Mouse (Mus musculus) bone marrow, adult 2 months (tissue): ENCODE data around the gene Cbarp. TPM values are rescaled to one million over a fixed set of nuclear protein-coding genes. Genes with fewer than 3 reads are reported as not detected.

Experiments
- H3K27ac ChIP-seq: fragments of 200-500 bp; 2 replicates; pipeline ENCODE4 v1.5.1; 2012; ENCODE audit warnings: low read depth, mild to moderate bottlenecking, control low read depth, inconsistent platforms, low read length; ENCODE audit not compliant: control insufficient read depth, poor library complexity, insufficient read depth
- H3K4me1 ChIP-seq: fragments of 200-500 bp; 2 replicates; pipeline ENCODE4 v1.6.1; 2011; ENCODE audit warnings: low read length; ENCODE audit not compliant: control insufficient read depth, insufficient read depth
- H3K4me3 ChIP-seq: fragments of 200-500 bp; replicated peaks from 2 replicates; pipeline ENCODE3; 2011; ENCODE audit warnings: mild to moderate bottlenecking, low read depth, low read length, control low read depth; ENCODE audit not compliant: control insufficient read depth
- CTCF ChIP-seq: fragments of 200-500 bp; IDR thresholded peaks from 2 replicates; pipeline ENCODE4 v1.5.1; 2011; ENCODE audit warnings: low read length, control low read depth; ENCODE audit not compliant: control insufficient read depth, insufficient read depth
- POLR2A ChIP-seq: fragments of 200-500 bp; IDR thresholded peaks from 2 replicates; pipeline ENCODE4 v1.6.1; 2011; ENCODE audit warnings: low read depth, mild to moderate bottlenecking, control low read depth, low read length, borderline replicate concordance; ENCODE audit not compliant: control insufficient read depth
- WGBS: fragments of 180-500 bp; shearing (Covaris S2); methylation state at CpG from one replicate; pipeline ENCODE4 v1.1.7; 2018; 5-methylcytosine and 5-hydroxymethylcytosine counted together
- polyA plus RNA-seq: library from polyadenylated mRNA; stranded (reverse); fragments of >200 nt; gene quantifications from 2 replicates; pipeline ENCODE4 v1.2.4, GENCODE M21; 2011; ENCODE audit warnings: low replicate concordance; ENCODE audit not compliant: missing spikeins, insufficient read depth, insufficient read length

Cbarp gene
- polyA plus RNA-seq, 1 experiment = 3.7 TPM

- WGBS = 6% methylated on average over 35 of the region's 35 CpGs
- peaks cover 2% of the 10 kb centered on the region; the same call in 1 of the 2 replicates for H3K4me1 ChIP-seq
- H3K4me3 ChIP-seq = peak within 1 kb of the TSS; percentile 81
- peak within 1 kb of the TSS; percentile 98 for H3K27ac ChIP-seq
- TF ChIP-seq POLR2A = peak; percentile 92
- no peak for TF ChIP-seq CTCF
Measured at GRCm38 (mm10) chr10:80172527-80173292, 32.1 kb upstream of the Cbarp start, which contains the start of gene 1600002K03Rik. 1600002K03Rik (plus strand) TSS chr10:80172944.

- peaks cover 2% of the 10 kb centered on the region; the same call in 1 of the 2 replicates for H3K4me1 ChIP-seq
- no peak overlapping the region for H3K4me3 ChIP-seq
- 94% methylated on average over 45 of the region's 45 CpGs for WGBS
- H3K27ac ChIP-seq = peak overlapping the region; percentile 37
- no peak; the same call in 1 of the 2 replicates for TF ChIP-seq POLR2A
- TF ChIP-seq CTCF = no peak
Measured at GRCm38 (mm10) chr10:80171760-80172526, 31.3 kb upstream of the Cbarp start.

GRCm38 (mm10) chr10:80171252-80171651 is 30.6 kb upstream of the Cbarp start:
- TF ChIP-seq POLR2A = no peak
- TF ChIP-seq CTCF = no peak
- Histone ChIP-seq H3K4me3 (no peak overlapping the region), H3K4me1 (peaks cover 2% of the 10 kb centered on the region; the same call in 1 of the 2 replicates), H3K27ac (no peak overlapping the region)
- 88% methylated on average over 15 of the region's 15 CpGs for WGBS

- no peak overlapping the region for H3K27ac ChIP-seq
- H3K4me1 ChIP-seq = peaks cover 2% of the 10 kb centered on the region; the same call in 1 of the 2 replicates
- H3K4me3 ChIP-seq = no peak overlapping the region
- TF ChIP-seq POLR2A (no peak), CTCF (no peak)
- WGBS = 96% methylated on average over 19 of the region's 19 CpGs
Measured at GRCm38 (mm10) chr10:80170601-80171021, 30.0 kb upstream of the Cbarp start.

- no peak overlapping the region for H3K4me3 ChIP-seq
- TF ChIP-seq POLR2A (no peak), CTCF (no peak)
- peaks cover 4% of the 10 kb centered on the region; the same call in 1 of the 2 replicates for H3K4me1 ChIP-seq
- H3K27ac ChIP-seq = no peak overlapping the region
- 94% methylated on average over 16 of the region's 16 CpGs for WGBS
Measured at GRCm38 (mm10) chr10:80170052-80170451, 29.4 kb upstream of the Cbarp start.

- no peak overlapping the region for H3K4me3 ChIP-seq
- WGBS = 93% methylated on average over 7 of the region's 7 CpGs
- H3K4me1 ChIP-seq = peaks cover 4% of the 10 kb centered on the region; the same call in 1 of the 2 replicates
- no peak overlapping the region for H3K27ac ChIP-seq
- TF ChIP-seq POLR2A (no peak), CTCF (no peak)
Measured at GRCm38 (mm10) chr10:80169651-80170050, 29.0 kb upstream of the Cbarp start.

- no peak for TF ChIP-seq POLR2A
- no peak for TF ChIP-seq CTCF
- H3K4me1 ChIP-seq = peaks cover 7% of the 10 kb centered on the region; the same call in 1 of the 2 replicates
- WGBS = 38% methylated on average over 1 of the region's 1 CpGs
- no peak overlapping the region for H3K4me3 ChIP-seq
- H3K27ac ChIP-seq = no peak overlapping the region
Measured at GRCm38 (mm10) chr10:80169070-80169469, 28.4 kb upstream of the Cbarp start.
